Mouse (Mus musculus): ENCODE measurements at regions not wholly inside any gene's neighbourhood (a gene's known extent, or its start where the extent isn't known, plus 50 kb on each side); places are given as distances from the start of the nearest gene placed in this dataset.

DNA sequence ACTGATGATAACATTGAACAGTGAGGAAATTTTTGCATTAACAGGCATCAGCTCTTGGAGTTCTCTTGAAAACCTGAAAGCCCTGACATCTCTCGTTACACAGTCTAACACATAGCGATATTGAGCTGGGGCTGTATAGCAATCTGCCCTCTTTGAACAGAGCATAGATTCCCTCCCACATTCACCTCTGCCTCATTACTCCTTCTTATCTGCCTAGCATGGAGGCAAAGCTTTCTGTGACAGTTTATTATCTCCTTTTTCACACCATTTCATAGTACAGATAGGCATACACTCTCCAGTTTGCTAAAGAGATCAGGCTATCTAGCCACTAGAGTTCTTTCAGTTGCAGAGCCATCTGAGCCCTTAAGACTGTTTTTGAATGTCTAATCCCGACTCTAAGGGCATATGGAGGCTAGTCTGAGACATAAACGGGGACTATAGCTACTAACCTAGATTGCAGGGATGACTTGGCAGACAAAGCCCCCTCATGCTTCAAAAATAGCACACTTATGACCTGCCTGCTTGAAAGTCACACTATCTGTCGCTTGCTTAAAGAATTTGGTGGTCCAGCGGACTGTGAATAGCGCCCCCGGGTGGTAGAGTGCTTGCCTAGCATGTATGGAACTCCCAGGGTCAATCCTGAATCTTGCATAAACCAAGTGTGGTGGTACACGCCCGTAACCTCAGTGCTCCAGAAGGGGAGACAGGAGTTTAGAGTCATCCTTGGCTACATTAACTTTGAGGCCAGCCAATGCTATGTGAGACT is 106.1 kb upstream of the Tmem164 start:
- H3K27ac ChIP-seq (replicated peaks; ENCODE audit: low read depth, low read length) = no peak overlapping the region
- no peak overlapping the region for H3K4me3 ChIP-seq (ENCODE audit: insufficient read depth, low read depth, low read length)
- no peaks in the 10 kb centered on the region for H3K4me1 ChIP-seq (ENCODE audit: control insufficient read depth, insufficient read depth, insufficient read length, low read length)

DNA sequence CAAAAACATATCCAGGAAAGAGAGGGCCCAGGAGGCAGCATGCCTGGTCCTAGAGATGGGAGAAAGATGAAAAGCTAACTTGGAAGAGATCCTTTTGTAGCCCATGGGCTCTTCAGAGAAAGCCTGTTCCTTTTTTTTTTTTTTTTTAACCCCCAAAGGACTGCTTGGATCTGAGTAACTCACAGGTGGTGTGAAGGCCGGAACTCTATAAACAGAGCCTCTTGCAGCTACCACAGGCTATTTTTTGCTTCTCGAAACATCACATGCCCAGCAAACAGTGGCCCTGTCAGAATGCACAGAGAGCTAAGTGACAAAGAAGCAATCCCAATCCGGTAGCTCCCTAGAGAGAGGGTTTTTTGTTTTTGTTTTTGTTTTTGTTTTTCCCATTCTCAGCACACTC is 105.1 kb upstream of the Tmem164 start:
- Histone ChIP-seq H3K4me1 (ENCODE audit: control insufficient read depth, insufficient read depth, insufficient read length, low read length) (no peaks in the 10 kb centered on the region), H3K4me3 (ENCODE audit: insufficient read depth, low read depth, low read length) (no peak overlapping the region), H3K27ac (replicated peaks; ENCODE audit: low read depth, low read length) (no peak overlapping the region)

DNA sequence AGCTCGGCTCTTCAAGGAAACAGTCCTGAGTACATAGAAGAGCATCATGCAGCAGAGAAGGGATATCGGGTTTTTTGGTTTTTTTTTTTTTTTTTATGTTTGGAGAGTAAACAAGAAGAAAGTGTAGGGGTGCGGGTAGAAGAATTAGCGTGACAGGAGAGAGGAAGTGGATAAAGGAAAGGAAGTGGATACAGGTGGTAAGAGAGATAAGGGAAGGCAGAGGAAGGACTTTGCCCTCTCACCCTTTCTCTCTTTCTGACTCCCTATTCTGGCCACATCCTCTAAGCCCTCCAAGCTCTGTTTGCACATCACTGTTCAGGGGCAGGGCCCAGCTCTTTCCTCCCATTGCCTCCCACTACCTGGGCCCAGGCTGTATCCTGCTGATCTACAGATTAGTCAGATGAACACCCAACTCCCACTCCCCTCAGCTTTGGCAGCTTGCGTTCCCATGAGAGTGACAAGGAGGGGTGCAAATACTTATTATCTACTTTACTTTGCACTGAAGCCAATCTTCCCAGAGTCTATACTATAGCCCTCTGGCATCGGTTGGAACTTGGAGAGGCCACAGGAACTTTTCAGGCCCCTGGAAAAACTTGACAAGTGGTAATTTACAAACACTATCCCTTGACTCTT is 103.6 kb upstream of the Tmem164 start:
- Histone ChIP-seq H3K4me1 (ENCODE audit: control insufficient read depth, insufficient read depth, insufficient read length, low read length) (no peaks in the 10 kb centered on the region), H3K27ac (replicated peaks; ENCODE audit: low read depth, low read length) (no peak overlapping the region), H3K4me3 (ENCODE audit: insufficient read depth, low read depth, low read length) (no peak overlapping the region)

DNA sequence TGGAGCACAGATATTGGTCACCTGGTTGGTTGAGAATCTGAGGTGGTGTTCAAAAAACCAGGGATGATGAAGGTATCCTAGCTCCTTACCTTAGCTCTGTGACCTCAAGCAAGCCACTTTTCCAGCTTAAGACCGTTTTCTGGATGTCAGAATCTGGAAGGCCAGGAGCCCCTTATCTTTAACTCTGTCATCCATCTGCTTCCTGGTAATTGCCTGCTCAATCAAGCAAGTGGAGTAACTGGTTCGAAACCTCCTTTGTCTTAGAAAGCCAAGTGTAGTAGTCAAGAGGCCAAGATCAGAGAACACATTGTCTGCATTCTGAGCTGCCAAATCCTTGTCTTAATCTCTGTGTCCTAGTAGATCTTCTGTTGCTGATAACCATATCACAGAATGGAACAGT is 95.9 kb upstream of the Tmem164 start:
- Histone ChIP-seq H3K4me1 (ENCODE audit: control insufficient read depth, insufficient read depth, insufficient read length, low read length) (no peaks in the 10 kb centered on the region), H3K27ac (replicated peaks; ENCODE audit: low read depth, low read length) (no peak overlapping the region), H3K4me3 (ENCODE audit: insufficient read depth, low read depth, low read length) (no peak overlapping the region)

GRCm38 (mm10) chrX:142599377-142599776 is 81.8 kb upstream of the Tmem164 start:
- Histone ChIP-seq H3K4me3 (ENCODE audit: insufficient read depth, low read depth, low read length) (no peak overlapping the region), H3K27ac (replicated peaks; ENCODE audit: low read depth, low read length) (no peak overlapping the region), H3K4me1 (ENCODE audit: control insufficient read depth, insufficient read depth, insufficient read length, low read length) (no peaks in the 10 kb centered on the region)

- Histone ChIP-seq H3K4me1 (ENCODE audit: control insufficient read depth, insufficient read depth, insufficient read length, low read length) (no peaks in the 10 kb centered on the region), H3K4me3 (ENCODE audit: insufficient read depth, low read depth, low read length) (no peak overlapping the region), H3K27ac (replicated peaks; ENCODE audit: low read depth, low read length) (no peak overlapping the region)
These were observed 80.4 kb upstream of the Tmem164 start for GRCm38 (mm10) chrX:142600782-142601181.

- no peaks in the 10 kb centered on the region for H3K4me1 ChIP-seq (ENCODE audit: control insufficient read depth, insufficient read depth, insufficient read length, low read length)
- H3K4me3 ChIP-seq (ENCODE audit: insufficient read depth, low read depth, low read length) = no peak overlapping the region
- no peak overlapping the region for H3K27ac ChIP-seq (replicated peaks; ENCODE audit: low read depth, low read length)
These were observed 76.1 kb upstream of the Tmem164 start for GRCm38 (mm10) chrX:142605088-142605487.

GRCm38 (mm10) chrX:142606595-142607205 is 74.5 kb upstream of the Tmem164 start:
- no peaks in the 10 kb centered on the region for H3K4me1 ChIP-seq (ENCODE audit: control insufficient read depth, insufficient read depth, insufficient read length, low read length)
- no peak overlapping the region for H3K27ac ChIP-seq (replicated peaks; ENCODE audit: low read depth, low read length)
- no peak overlapping the region for H3K4me3 ChIP-seq (ENCODE audit: insufficient read depth, low read depth, low read length)

GRCm38 (mm10) chrX:142616189-142616872 is 64.9 kb upstream of the Tmem164 start:
- Histone ChIP-seq H3K27ac (replicated peaks; ENCODE audit: low read depth, low read length) (no peak overlapping the region), H3K4me1 (ENCODE audit: control insufficient read depth, insufficient read depth, insufficient read length, low read length) (no peaks in the 10 kb centered on the region), H3K4me3 (ENCODE audit: insufficient read depth, low read depth, low read length) (no peak overlapping the region)

DNA sequence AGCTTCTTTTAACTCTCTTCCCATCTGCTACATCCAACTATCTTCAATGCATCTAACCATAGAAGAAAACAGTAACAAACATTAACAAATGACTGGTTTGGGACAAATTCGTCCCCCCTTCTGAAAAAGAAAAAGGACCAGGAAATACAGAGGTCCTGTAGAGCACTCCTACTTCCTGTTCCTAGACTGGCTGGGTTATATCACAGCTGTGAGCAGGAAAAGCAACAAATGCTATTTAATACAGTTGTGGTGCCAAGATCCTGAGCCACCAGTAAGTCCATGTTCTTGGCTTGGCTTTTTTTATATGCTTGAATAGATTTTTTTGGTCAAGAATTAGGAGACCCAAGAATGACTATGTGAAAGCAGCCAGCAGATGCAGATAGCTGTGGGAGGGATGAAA is 62.8 kb upstream of the Tmem164 start:
- H3K4me3 ChIP-seq (ENCODE audit: insufficient read depth, low read depth, low read length) = no peak overlapping the region
- no peaks in the 10 kb centered on the region for H3K4me1 ChIP-seq (ENCODE audit: control insufficient read depth, insufficient read depth, insufficient read length, low read length)
- H3K27ac ChIP-seq (replicated peaks; ENCODE audit: low read depth, low read length) = no peak overlapping the region

GRCm38 (mm10) chrX:142623359-142623758 is 57.8 kb upstream of the Tmem164 start:
- Histone ChIP-seq H3K4me3 (ENCODE audit: insufficient read depth, low read depth, low read length) (no peak overlapping the region), H3K4me1 (ENCODE audit: control insufficient read depth, insufficient read depth, insufficient read length, low read length) (no peaks in the 10 kb centered on the region), H3K27ac (replicated peaks; ENCODE audit: low read depth, low read length) (no peak overlapping the region)

DNA sequence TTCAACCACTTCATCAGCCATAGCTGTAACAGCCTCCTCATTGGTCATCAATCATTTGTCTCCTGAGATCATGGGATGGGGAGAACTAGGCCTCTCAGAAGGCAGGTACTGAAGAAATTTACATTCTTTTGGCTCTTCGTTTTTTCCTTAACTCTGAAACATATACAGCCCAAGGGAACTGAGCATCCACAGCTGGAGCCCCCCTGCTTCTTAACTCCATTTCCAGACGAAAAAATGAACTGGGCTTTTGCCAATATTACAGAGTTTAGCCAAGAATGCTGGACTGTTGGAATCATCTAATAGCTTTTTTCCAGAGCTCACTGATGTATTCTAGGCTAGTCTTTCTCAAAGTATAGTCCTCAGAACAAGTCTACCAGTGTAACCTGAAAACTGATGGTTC is 57.3 kb upstream of the Tmem164 start:
- H3K4me3 ChIP-seq (ENCODE audit: insufficient read depth, low read depth, low read length) = no peak overlapping the region
- no peak overlapping the region for H3K27ac ChIP-seq (replicated peaks; ENCODE audit: low read depth, low read length)
- H3K4me1 ChIP-seq (ENCODE audit: control insufficient read depth, insufficient read depth, insufficient read length, low read length) = no peaks in the 10 kb centered on the region

All from brown adipose tissue, adult 24 weeks (tissue).